Mouse (Mus musculus): ENCODE measurements around the gene Camta1.
A peak's percentile ranks its signal among the peaks of the same experiment; 100 is the strongest.

The Camta1 gene

GRCm38 (mm10) chr4:151232028-151232427, 629.6 kb downstream of the Camta1 start:
- no peak for DNase-seq (ENCODE audit: extremely low spot score, low read depth, low spot score)

GRCm38 (mm10) chr4:151229073-151229472, 632.6 kb downstream of the Camta1 start:
- DNase-seq (ENCODE audit: extremely low spot score, low read depth, low spot score) = no peak

GRCm38 (mm10) chr4:151226496-151226895, 635.2 kb downstream of the Camta1 start:
- DNase-seq (ENCODE audit: extremely low spot score, low read depth, low spot score) = no peak

- DNase-seq (ENCODE audit: extremely low spot score, low read depth, low spot score) = no peak
Observed at GRCm38 (mm10) chr4:151224017-151224416, 637.7 kb downstream of the Camta1 start.

- DNase-seq (ENCODE audit: extremely low spot score, low read depth, low spot score) = no peak
Observed at GRCm38 (mm10) chr4:151223263-151223996, 638.2 kb downstream of the Camta1 start.

- DNase-seq (ENCODE audit: extremely low spot score, low read depth, low spot score) = no peak
Observed at GRCm38 (mm10) chr4:151222635-151223034, 639.0 kb downstream of the Camta1 start.

- no peak for DNase-seq (ENCODE audit: extremely low spot score, low read depth, low spot score)
Observed at GRCm38 (mm10) chr4:151216553-151217292, 645.0 kb downstream of the Camta1 start.

- DNase-seq (ENCODE audit: extremely low spot score, low read depth, low spot score) = no peak
Observed at GRCm38 (mm10) chr4:151215866-151216265, 645.8 kb downstream of the Camta1 start.

GRCm38 (mm10) chr4:151215179-151215578, 646.5 kb downstream of the Camta1 start:
- no peak for DNase-seq (ENCODE audit: extremely low spot score, low read depth, low spot score)

GRCm38 (mm10) chr4:151213475-151213874, 648.2 kb downstream of the Camta1 start:
- DNase-seq (ENCODE audit: extremely low spot score, low read depth, low spot score) = no peak

- no peak for DNase-seq (ENCODE audit: extremely low spot score, low read depth, low spot score)
Observed at GRCm38 (mm10) chr4:151211992-151212391, 649.7 kb downstream of the Camta1 start.

GRCm38 (mm10) chr4:151207566-151207965, 654.1 kb downstream of the Camta1 start:
- no peak for DNase-seq (ENCODE audit: extremely low spot score, low read depth, low spot score)

- DNase-seq (ENCODE audit: extremely low spot score, low read depth, low spot score) = peak; percentile 33
Observed at GRCm38 (mm10) chr4:151202891-151203290, 658.8 kb downstream of the Camta1 start.

- DNase-seq (ENCODE audit: extremely low spot score, low read depth, low spot score) = no peak
Observed at GRCm38 (mm10) chr4:151200316-151200715, 661.4 kb downstream of the Camta1 start.

GRCm38 (mm10) chr4:151195126-151195525, 666.5 kb downstream of the Camta1 start:
- DNase-seq (ENCODE audit: extremely low spot score, low read depth, low spot score) = no peak

GRCm38 (mm10) chr4:151194715-151195097, 667.0 kb downstream of the Camta1 start:
- DNase-seq (ENCODE audit: extremely low spot score, low read depth, low spot score) = no peak

- DNase-seq (ENCODE audit: extremely low spot score, low read depth, low spot score) = no peak
Observed at GRCm38 (mm10) chr4:151194030-151194714, 667.5 kb downstream of the Camta1 start.

- peak; percentile 52 for DNase-seq (ENCODE audit: extremely low spot score, low read depth, low spot score)
Observed at GRCm38 (mm10) chr4:151186447-151186846, 675.2 kb downstream of the Camta1 start.

GRCm38 (mm10) chr4:151185750-151186149, 675.9 kb downstream of the Camta1 start:
- DNase-seq (ENCODE audit: extremely low spot score, low read depth, low spot score) = no peak

GRCm38 (mm10) chr4:151180394-151180902, 681.2 kb downstream of the Camta1 start:
- DNase-seq (ENCODE audit: extremely low spot score, low read depth, low spot score) = no peak

GRCm38 (mm10) chr4:151179639-151180038, 682.0 kb downstream of the Camta1 start:
- no peak for DNase-seq (ENCODE audit: extremely low spot score, low read depth, low spot score)

Measured in hindlimb bud, embryonic 11.5 days (tissue).